Mouse (Mus musculus) neutrophil, adult 65 days (primary cell): ENCODE results near the gene Uqcrh. TPM values are rescaled to one million over a fixed set of nuclear protein-coding genes. Genes with fewer than 3 reads are reported as not detected.

Experiments
- total RNA-seq: library from RNA; stranded (reverse); gene quantifications from 2 replicates; pipeline ENCODE4 v1.2.4, GENCODE M21; 2023

The Uqcrh gene
- total RNA-seq, result 191 and 244 TPM in 2 replicates

DNA sequence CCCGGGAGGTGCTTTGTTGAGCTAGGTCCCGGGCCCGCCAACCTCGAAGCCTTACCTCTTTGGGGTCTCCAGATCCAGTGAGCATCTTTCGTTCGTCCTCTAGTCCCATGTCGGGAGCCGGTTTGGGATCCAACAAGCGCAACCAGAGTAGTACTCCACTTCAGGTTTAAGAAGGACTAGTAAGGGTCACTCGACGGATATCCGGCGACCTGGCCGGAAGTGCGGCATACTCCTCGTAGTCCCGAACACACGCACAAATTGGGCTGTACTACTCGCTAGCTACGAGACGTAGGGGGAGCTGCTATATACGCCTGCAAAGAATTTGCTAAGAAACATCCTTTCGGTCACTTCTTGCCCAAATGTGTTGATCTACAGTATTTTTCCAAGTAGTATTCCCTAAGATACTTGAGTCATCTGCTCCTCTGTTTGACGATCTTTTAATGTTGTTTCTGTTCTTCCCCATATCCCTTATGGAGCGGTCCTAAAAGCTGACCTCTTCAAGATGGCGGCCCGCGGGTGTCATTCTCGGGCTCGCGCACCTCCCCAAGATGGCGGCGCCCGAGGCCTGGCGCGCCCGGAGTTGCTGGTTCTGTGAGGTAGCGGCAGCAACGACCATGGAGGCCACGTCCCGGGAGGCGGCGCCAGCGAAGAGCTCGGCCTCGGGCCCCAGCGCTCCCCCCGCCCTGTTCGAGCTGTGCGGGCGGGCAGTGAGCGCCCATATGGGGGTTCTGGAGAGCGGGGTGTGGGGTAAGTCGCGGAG, at the start of gene Uqcrh, which contains the start of gene Lrrc41:
Gene Uqcrh (minus strand): TSS at position 211 of the 760 bp plus-strand sequence.
Gene Lrrc41 (plus strand): TSS at position 409 of the 760 bp plus-strand sequence.

GRCm38 (mm10) chr4:116123602-116124519, 49.0 kb upstream of the Uqcrh start, which contains the start of the genes Rad54l and Pomgnt1:
Gene Rad54l, minus strand, starts transcription at chr4:116123690.
Gene Pomgnt1, plus strand, starts transcription at chr4:116123840.

GRCm38 (mm10) chr4:116053399-116053961, 21.4 kb downstream of the Uqcrh start, which contains the start of gene Nsun4:
Gene Nsun4, minus strand, starts transcription at chr4:116053876.

GRCm38 (mm10) chr4:116017902-116018746, 56.7 kb downstream of the Uqcrh start, which contains the start of gene Faah:
Gene Faah, minus strand, starts transcription at chr4:116017926.

Other genes starting within 250 kb of the Uqcrh start
- 25.1 and 30.2 TPM in 2 replicates for gene Mob3c, start 247.0 kb downstream of the Uqcrh start, total RNA-seq
- 115 and 144 TPM in 2 replicates for gene Mknk1, start 235.9 kb downstream of the Uqcrh start, total RNA-seq
- gene Kncn, start 190.7 kb downstream of the Uqcrh start, total RNA-seq, result not detected in 2 replicates
- gene 6430628N08Rik, start 184.4 kb downstream of the Uqcrh start, total RNA-seq, result not detected in 2 replicates
- gene Dmbx1, start 135.1 kb downstream of the Uqcrh start, total RNA-seq, result not detected in 2 replicates
- gene Faah, start 57.1 kb downstream of the Uqcrh start, total RNA-seq, result 0.27 and 3.2 TPM in 2 replicates
- gene Nsun4, start 21.2 kb downstream of the Uqcrh start, total RNA-seq, result 7.5 and 9.8 TPM in 2 replicates
- 18.4 and 22.5 TPM in 2 replicates for gene Lrrc41, start 198 bp upstream of the Uqcrh start, total RNA-seq
- gene Rad54l, start 48.6 kb upstream of the Uqcrh start, total RNA-seq, result 12.9 and 14.0 TPM in 2 replicates
- gene Pomgnt1, start 48.8 kb upstream of the Uqcrh start, total RNA-seq, result 7.2 and 8.5 TPM in 2 replicates
- gene Lurap1, start 76.3 kb upstream of the Uqcrh start, total RNA-seq, result not detected in 2 replicates
- not detected in 2 replicates for gene Tspan1, start 92.5 kb upstream of the Uqcrh start, total RNA-seq
- not detected in 2 replicates for gene 1700042G07Rik, start 98.3 kb upstream of the Uqcrh start, total RNA-seq
- not detected in 2 replicates for gene Gm49337, start 98.3 kb upstream of the Uqcrh start, total RNA-seq
- 0.47 and 0.64 TPM in 2 replicates for gene Pik3r3, start 146.5 kb upstream of the Uqcrh start, total RNA-seq